Mouse (Mus musculus) E14TG2a.4 (cell line): Measurements from ENCODE around the gene Ccdc175.

Experiments used
- H3K27me3 ChIP-seq: 2 replicates; pipeline ENCODE4 v1.6.1; 2014; ENCODE audit warnings: low read length, control low read depth; ENCODE audit not compliant: insufficient read depth
- H3K36me3 ChIP-seq: 2 replicates; pipeline ENCODE4 v1.6.1; 2014; ENCODE audit warnings: low read length, control low read depth; ENCODE audit not compliant: insufficient read depth
- H3K4me1 ChIP-seq: replicated peaks from 2 replicates; pipeline ENCODE4 v1.6.1; 2014; ENCODE audit warnings: low read depth, low read length, control low read depth
- H3K4me3 ChIP-seq: replicated peaks from 2 replicates; pipeline ENCODE4 v1.5.1; 2014; ENCODE audit warnings: mild to moderate bottlenecking, low read length
- H3K9me3 ChIP-seq: 2 replicates; pipeline ENCODE4 v1.6.1; 2014; ENCODE audit warnings: low read length, control low read depth
- CTCF ChIP-seq: conservative IDR thresholded peaks from 2 replicates; pipeline ENCODE4 v1.5.1; 2014; ENCODE audit warnings: low read length
- NANOG ChIP-seq: IDR thresholded peaks from 2 replicates; pipeline ENCODE4 v1.6.1; 2014; ENCODE audit warnings: borderline replicate concordance, low read length, mixed read lengths
- POU5F1 ChIP-seq: IDR thresholded peaks from 2 replicates; pipeline ENCODE4 v1.6.1; 2014; ENCODE audit warnings: low read length, borderline replicate concordance

Ccdc175 gene

DNA sequence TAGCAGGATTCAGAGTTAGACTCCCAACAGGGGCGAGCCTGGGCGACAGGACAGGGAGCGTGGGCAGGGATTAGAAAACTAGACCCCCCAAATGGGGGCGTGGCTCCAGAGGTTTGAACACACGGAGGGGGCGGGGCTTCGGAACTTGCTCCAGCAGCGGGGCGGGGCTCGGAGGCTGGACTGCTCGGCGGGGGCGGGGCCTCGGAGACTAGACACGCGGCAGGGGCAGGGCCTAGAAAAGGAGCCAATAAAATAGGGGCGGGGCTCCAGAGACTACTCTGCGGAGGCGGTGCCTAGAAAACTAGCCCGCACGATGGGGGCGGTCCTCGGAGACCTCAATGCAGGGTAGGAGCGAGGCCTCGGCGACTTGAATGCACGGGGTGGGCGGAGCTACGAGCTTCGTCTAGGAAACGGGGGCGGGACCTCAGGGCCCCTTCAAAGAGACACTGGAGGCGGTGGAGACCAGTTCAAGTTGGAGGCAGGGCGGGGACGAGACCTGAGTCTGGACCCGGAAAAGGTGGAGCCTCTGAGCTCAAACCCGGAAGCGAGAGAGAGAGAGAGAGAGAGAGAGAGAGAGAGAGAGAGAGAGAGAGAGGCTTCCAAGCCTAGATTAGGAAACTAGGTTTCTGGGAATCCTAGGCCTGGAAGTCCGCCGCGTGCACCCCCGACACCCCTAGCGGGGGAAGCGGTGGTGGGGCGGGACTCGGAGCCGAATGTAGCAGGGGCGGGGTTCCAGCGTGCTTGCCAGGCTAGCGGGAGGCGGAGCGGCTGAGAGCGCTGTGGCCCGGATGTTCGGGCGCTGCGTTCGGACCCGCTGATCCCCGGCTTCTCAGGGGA is 99.3 kb downstream of the Ccdc175 start, which contains the start of the genes L3hypdh and Jkamp:
Gene L3hypdh (minus strand): TSS at position 111 of the 837 bp plus-strand sequence.
Gene Jkamp (plus strand): TSS at position 261 of the 837 bp plus-strand sequence.
- H3K4me3 ChIP-seq, result peak within 1 kb of the TSS; percentile 91
- TF ChIP-seq NANOG, result no peak
- TF ChIP-seq CTCF, result no peak
- TF ChIP-seq POU5F1, result no peak
- H3K27me3 ChIP-seq, result no peaks in the 10 kb centered on the region

DNA sequence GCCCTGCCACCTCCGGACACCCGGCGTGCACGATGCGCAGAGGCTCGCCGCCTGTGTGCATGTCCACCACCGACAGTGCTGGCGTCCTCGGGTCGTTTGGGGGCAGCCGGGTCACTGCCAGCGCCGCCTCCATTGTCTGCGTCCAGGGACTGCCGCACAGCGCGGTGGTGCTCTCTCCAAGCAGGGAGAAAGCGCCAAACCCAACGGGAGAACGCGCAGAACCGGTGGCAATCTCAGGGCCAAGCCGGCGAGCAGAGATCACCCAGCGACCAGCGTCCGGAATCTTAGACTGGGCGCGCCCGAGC is 99.9 kb downstream of the Ccdc175 start:
- peaks cover 46% of the 10 kb centered on the region for H3K4me1 ChIP-seq
- no peaks in the 10 kb centered on the region for H3K27me3 ChIP-seq
- peaks cover 3% of the 10 kb centered on the region for H3K36me3 ChIP-seq
- peak overlapping the region; percentile 91 for H3K4me3 ChIP-seq
- TF ChIP-seq POU5F1 (no peak), CTCF (no peak), NANOG (no peak)
- H3K9me3 ChIP-seq, result no peaks in the 10 kb centered on the region

More for the DNA sequence above, 99.3 kb downstream of the Ccdc175 start, which contains the start of the genes L3hypdh and Jkamp:
- Histone ChIP-seq H3K36me3 (peaks cover 9% of the 10 kb centered on the region), H3K9me3 (no peaks in the 10 kb centered on the region), H3K4me1 (peaks cover 43% of the 10 kb centered on the region)

DNA sequence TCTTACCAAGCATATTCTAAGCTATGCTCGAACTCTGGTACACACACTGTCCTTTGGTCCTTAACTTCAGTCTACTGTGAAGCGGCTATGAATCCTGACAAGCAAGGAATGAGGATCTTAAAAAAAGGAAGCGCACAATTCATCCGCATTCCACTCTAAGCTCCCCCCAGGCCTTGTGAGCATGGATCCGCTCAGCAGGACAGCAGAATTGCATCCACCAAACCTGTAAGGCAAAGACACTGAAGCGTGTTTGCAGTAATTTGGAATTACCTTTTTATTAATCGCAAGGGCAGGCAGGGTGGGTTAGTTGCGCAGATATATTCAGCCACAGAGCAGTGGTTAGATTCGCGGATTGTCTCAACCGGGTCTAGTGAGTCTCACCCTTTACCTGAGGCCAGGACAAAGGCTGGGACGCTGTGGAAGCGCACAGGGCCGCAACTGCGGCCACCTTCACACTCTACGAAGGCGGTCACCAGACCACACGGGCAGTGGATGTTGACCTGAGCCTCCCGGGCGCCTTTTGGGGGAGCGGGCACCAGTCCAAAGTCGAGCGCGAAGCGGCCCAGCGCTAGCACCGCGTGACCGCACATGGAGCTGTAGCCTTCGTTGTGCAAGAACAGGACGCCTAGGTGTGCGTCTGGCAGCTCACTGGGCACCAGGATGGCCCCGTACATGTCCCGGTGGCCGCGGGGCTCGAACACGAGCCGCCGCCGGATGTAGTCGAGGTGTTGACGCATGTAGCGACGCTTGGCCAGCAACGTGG is 100.4 kb downstream of the Ccdc175 start:
- no peaks in the 10 kb centered on the region for H3K9me3 ChIP-seq
- peaks cover 46% of the 10 kb centered on the region for H3K4me1 ChIP-seq
- H3K4me3 ChIP-seq, result peak overlapping the region; percentile 91
- no peaks in the 10 kb centered on the region for H3K27me3 ChIP-seq
- no peaks in the 10 kb centered on the region for H3K36me3 ChIP-seq
- TF ChIP-seq POU5F1 (peak; percentile 56; the same call in 1 of the 2 replicates), NANOG (no peak)

DNA sequence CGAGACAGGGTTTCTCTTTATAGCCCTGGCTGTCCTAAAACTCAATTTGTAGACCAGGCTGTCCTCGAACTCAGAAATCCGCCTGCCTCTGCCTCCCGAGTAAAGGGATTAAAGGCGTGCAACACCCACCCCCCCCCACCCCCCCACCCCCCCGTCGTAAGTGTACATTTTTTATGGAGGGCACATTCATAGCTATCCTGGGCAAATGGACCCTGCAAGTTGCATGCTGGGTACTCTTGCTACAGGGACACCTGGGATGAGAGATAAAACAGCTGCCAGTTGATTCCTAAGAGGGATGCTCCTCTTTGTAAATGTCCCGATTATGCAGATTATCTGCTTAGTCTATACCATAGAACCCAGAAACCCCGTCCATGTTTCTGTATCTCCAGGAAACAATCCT is 101.6 kb downstream of the Ccdc175 start:
- TF ChIP-seq NANOG, result no peak
- TF ChIP-seq POU5F1, result no peak
- no peak for TF ChIP-seq CTCF
- Histone ChIP-seq H3K4me1 (peaks cover 46% of the 10 kb centered on the region), H3K36me3 (no peaks in the 10 kb centered on the region), H3K27me3 (no peaks in the 10 kb centered on the region), H3K4me3 (no peak overlapping the region), H3K9me3 (no peaks in the 10 kb centered on the region)

DNA sequence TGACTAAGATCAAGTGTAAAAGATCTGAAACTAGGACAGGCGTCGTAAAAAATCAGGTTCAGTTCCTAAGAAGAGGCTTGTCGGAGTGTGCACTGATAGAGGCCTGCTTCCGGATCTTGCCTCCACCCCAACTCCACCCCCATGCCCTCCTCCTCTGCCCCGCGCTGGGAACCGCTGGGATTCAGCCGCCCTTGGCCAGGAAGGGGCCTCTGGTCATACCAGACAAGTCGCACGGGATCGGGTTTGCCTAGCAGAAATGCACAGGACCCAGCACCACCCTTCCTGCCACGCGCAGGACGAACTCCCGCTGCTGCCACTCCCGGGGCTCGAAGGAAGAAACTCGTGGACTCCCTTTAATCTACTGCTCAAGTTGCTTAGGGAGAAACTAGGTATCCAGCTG is 102.5 kb downstream of the Ccdc175 start:
- H3K36me3 ChIP-seq, result no peaks in the 10 kb centered on the region
- no peaks in the 10 kb centered on the region for H3K9me3 ChIP-seq

DNA sequence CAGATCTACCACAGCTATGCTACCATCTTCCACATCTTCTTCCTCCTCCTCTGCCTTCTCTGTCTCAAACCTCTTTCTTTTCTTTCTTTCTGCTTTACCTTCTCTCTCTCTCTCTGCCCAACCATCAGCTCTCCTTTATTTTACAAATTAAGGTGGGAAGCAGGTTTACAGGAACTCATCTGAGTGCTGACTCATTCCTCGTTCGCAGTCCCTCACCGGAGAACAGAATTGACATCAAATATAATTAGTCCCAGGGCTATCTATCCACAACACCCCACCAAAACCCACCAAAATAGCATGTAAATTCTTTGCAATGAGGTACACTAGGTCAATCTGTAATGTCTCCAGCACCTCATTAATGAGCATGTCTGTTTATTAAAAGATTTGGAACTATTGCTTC is 102.9 kb downstream of the Ccdc175 start:
- Histone ChIP-seq H3K36me3 (no peaks in the 10 kb centered on the region), H3K9me3 (no peaks in the 10 kb centered on the region), H3K27me3 (no peaks in the 10 kb centered on the region), H3K4me1 (peaks cover 35% of the 10 kb centered on the region), H3K4me3 (peak overlapping the region; percentile 60)
- TF ChIP-seq POU5F1 (no peak), NANOG (peak; percentile 19; the same call in 1 of the 2 replicates)

More for the DNA sequence above, 102.5 kb downstream of the Ccdc175 start:
- H3K27me3 ChIP-seq, result no peaks in the 10 kb centered on the region
- TF ChIP-seq CTCF, result no peak
- TF ChIP-seq NANOG, result no peak
- peak overlapping the region; percentile 60 for H3K4me3 ChIP-seq
- peaks cover 39% of the 10 kb centered on the region for H3K4me1 ChIP-seq

DNA sequence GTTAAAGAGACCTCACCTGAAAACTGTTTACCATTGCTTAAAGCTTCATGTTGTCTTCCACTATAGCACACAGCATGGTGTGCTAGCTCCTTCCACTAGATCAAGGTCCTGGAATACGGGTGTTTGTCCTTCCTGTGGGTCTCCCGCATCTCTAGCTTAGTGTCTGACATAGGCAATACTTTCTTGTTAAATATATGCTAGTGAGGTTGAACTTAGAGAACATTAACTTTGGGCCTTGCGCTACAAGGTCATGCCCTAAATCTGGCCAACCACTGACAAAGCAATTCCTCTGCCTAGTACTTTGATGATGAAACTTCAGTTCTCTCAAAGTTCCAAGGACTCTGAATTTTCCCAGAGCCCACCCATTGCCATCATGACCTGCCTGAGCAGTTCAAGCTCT is 106.6 kb downstream of the Ccdc175 start:
- H3K4me3 ChIP-seq, result no peak overlapping the region
- no peaks in the 10 kb centered on the region for H3K27me3 ChIP-seq
- peaks cover 26% of the 10 kb centered on the region for H3K4me1 ChIP-seq
- H3K36me3 ChIP-seq, result no peaks in the 10 kb centered on the region
- TF ChIP-seq POU5F1 (no peak), CTCF (no peak), NANOG (no peak)
- H3K9me3 ChIP-seq, result peaks cover 3% of the 10 kb centered on the region; the same call in 1 of the 2 replicates

DNA sequence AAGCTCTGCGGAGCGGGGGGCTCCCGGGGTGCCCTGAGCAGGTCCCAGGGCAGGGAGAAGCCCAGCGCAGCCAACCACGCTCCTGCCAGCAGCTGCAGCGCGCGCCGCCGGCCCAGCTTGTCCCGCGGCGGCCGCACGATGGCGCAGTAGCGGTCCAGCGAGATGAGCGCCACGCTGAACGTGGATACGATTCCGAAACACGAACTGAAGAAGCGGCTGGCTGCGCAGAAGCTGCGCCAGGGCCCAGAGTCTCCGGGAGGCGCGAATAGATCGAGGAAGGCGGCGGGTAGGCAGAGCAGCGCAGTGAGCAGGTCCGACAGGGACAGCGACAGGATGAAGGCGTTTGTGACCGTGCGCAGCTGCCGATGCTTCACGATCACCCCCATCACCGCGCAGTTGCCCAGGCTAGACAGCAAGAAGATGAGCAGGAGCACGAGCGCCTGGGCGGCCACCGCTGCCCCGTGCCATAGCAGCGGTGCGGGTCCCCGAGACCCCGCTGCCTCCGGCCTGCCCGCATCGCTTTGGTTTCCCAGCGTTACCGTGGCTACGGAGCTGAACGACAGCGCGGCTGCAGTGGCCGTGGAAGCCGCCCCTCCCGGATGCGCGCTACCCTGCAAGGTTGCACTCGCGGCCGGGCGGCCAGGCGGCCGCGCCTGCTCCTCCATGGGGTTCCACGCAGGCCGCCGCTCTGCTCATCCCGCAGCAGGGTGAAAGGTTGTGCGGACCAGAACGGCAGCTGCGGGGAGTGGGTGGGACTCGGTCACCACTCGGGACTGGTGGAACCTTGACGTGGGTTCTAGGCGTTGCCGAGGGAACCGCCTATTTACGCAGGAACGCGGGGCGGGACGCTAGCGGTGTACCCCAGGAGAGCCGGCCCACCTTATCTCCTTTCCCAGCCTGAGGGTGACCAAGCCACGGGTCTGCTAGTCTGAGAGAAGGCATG is 114.2 kb downstream of the Ccdc175 start, which contains the start of gene Gpr135:
Gene Gpr135 (minus strand): TSS at position 799 of the 943 bp plus-strand sequence.
- H3K36me3 ChIP-seq, result no peaks in the 10 kb centered on the region
- H3K4me1 ChIP-seq, result peaks cover 10% of the 10 kb centered on the region
- H3K9me3 ChIP-seq, result peaks cover 3% of the 10 kb centered on the region; the same call in 1 of the 2 replicates
- no peak for TF ChIP-seq POU5F1
- no peak for TF ChIP-seq NANOG
- TF ChIP-seq CTCF, result no peak
- peak within 1 kb of the TSS; percentile 94 for H3K4me3 ChIP-seq
- peaks cover 32% of the 10 kb centered on the region for H3K27me3 ChIP-seq
